Mouse (Mus musculus): ENCODE measurements around the gene Ralgps1.
A peak's percentile ranks its signal among the peaks of the same experiment; 100 is the strongest.

GRCm38 (mm10) chr2:33347607-33348006 lies 23.7 kb downstream of the Ralgps1 start:
- TF ChIP-seq ZC3H11A (IDR thresholded peaks at IDR 0.05; ENCODE audit: low read depth, low read length) (peak; percentile 84), UBTF (IDR thresholded peaks at IDR 0.05; ENCODE audit: borderline replicate concordance, insufficient read depth, low read depth, low read length) (no peak), MAZ (IDR thresholded peaks at IDR 0.05; ENCODE audit: low read depth, low read length) (peak; percentile 61; the same call in 1 of the 2 replicates), NELFE (IDR thresholded peaks at IDR 0.05; ENCODE audit: low read depth, low read length) (no peak), E2F4 (IDR thresholded peaks at IDR 0.05; ENCODE audit: borderline replicate concordance, low read depth, low read length) (no peak), TCF12 (IDR thresholded peaks at IDR 0.05; ENCODE audit: low read depth, low read length) (no peak), CTCF (IDR thresholded peaks at IDR 0.05 in 2 of 3, conservative IDR thresholded peaks at IDR 0.05 in 1 of 3; ENCODE audit: control insufficient read depth in 1 of 3, insufficient read depth in 1 of 3, low read depth in 2 of 3, low read length in 3 of 3, poor library complexity in 1 of 3, severe bottlenecking in 1 of 3) (peak; percentile 77 to 93 (median 90)), POLR2A (IDR thresholded peaks at IDR 0.05; ENCODE audit: control insufficient read depth in 1 of 2, insufficient read depth in 1 of 2, low read depth in 1 of 2, low read length in 2 of 2, poor library complexity in 1 of 2) (no peak), TAL1 (IDR thresholded peaks at IDR 0.05; ENCODE audit: low read length) (no peak), MXI1 (IDR thresholded peaks at IDR 0.05; ENCODE audit: low read depth, low read length) (no peak), MEF2A (IDR thresholded peaks at IDR 0.05; ENCODE audit: extremely low read depth, insufficient replicate concordance, low read depth, low read length, poor library complexity, severe bottlenecking) (no peak), CHD1 (IDR thresholded peaks at IDR 0.05; ENCODE audit: low read depth, low read length) (no peak), POLR2AphosphoS2 (IDR thresholded peaks at IDR 0.05; ENCODE audit: low read length) (no peak)

Data from MEL (cell line).